Mouse (Mus musculus) erythroblast, embryonic 14.5 days (primary cell): ENCODE measurements around the gene Sparc. TPM values are rescaled to one million over a fixed set of nuclear protein-coding genes. Genes with fewer than 3 reads are reported as not detected.

Experiments
- H3K27me3 ChIP-seq: 2 replicates; pipeline ENCODE4 v1.6.1; 2012; ENCODE audit warnings: inconsistent platforms; ENCODE audit not compliant: control insufficient read depth
- H3K36me3 ChIP-seq: 2 replicates; pipeline ENCODE4 v1.6.1; 2012; ENCODE audit warnings: mild to moderate bottlenecking, inconsistent platforms; ENCODE audit not compliant: control insufficient read depth
- H3K4me1 ChIP-seq: 2 replicates; pipeline ENCODE4 v1.6.1; 2012; ENCODE audit warnings: inconsistent platforms; ENCODE audit not compliant: control insufficient read depth
- H3K4me3 ChIP-seq: replicated peaks from 2 replicates; pipeline ENCODE3; 2012; ENCODE audit warnings: moderate library complexity, mild to moderate bottlenecking, inconsistent platforms
- H3K9me3 ChIP-seq: 2 replicates; pipeline ENCODE4 v1.6.1; 2012; ENCODE audit warnings: low read length, inconsistent platforms, mixed read lengths; ENCODE audit not compliant: control insufficient read depth
- GATA1 ChIP-seq: IDR thresholded peaks from 2 replicates; pipeline ENCODE4 v1.6.1; 2012; ENCODE audit warnings: low read length, inconsistent platforms, mixed read lengths
- TAL1 ChIP-seq: IDR thresholded peaks from 3 replicates; pipeline ENCODE4 v1.6.1; 2012; ENCODE audit warnings: low read length, inconsistent platforms, mixed read lengths
- polyA plus RNA-seq: library from polyadenylated mRNA; stranded (reverse); fragments of >175 nt; gene quantifications from 2 replicates; pipeline ENCODE4 v1.2.3, GENCODE M21; 2012

The Sparc gene
- polyA plus RNA-seq, 1 experiment, result 0.17 TPM

DNA sequence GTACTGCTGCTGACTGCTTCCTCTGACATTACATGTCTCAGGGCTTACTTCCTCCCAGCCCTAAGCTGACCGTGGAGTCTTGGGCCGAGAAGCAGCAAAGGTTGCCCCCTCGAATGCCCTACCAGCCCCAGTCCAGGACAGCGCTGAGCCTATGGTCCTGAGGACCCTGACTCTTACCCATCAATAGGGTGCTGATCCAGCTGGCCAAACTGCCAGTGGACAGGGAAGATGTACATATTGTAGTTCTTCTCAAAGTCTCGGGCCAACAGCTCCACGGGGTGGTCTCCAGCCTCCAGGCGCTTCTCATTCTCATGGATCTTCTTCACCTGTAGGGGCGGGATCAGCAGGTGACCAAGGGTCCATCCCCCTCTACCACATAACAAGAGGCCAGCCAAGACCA is 24.6 kb downstream of the Sparc start:
- Histone ChIP-seq H3K9me3 (no peaks in the 10 kb centered on the region), H3K4me3 (no peak overlapping the region), H3K4me1 (no peaks in the 10 kb centered on the region), H3K36me3 (no peaks in the 10 kb centered on the region), H3K27me3 (no peaks in the 10 kb centered on the region)
- TF ChIP-seq TAL1 (no peak), GATA1 (no peak)

DNA sequence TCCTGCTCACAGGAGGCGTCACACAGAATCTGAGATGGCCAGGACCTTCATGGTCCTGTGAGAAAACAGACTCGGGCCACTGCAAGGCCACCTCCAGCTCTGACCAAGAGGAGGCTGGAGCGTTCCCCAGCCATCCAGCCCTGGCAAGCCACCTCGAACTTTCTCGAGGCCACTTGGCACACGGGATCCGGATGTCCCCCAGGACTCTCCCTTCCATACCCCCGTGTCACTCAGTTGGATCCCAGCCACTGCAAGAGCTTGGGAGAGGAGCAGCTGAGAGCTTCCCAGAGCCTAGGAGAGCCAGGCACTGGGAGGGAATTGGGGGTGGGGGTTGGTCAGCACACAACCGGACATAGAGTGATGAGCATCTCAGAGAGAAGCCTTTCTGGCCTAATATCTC is 25.5 kb downstream of the Sparc start:
- TF ChIP-seq TAL1 (no peak), GATA1 (no peak)
- no peaks in the 10 kb centered on the region for H3K36me3 ChIP-seq

DNA sequence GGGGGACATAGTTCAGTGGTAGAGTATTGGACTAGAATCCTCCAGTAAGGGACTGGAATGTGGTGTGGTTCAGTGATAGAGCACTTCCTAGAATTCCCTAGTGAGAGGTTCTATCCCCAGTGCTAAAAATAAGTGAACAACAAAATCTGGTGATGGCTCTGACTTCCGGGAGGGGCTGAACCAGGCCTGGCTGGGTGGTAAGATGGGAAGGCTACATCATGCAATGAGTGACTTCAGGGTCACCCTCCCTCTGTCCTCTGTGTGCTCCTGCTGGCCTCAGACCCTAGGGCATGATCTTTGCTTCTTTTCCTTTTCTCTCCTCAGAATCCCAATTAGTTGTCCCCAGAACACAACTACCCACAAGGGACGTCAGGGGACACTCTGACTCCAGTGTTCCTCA is 25.9 kb downstream of the Sparc start:
- no peaks in the 10 kb centered on the region for H3K9me3 ChIP-seq
- TF ChIP-seq TAL1, result no peak
- TF ChIP-seq GATA1, result no peak
- no peaks in the 10 kb centered on the region for H3K36me3 ChIP-seq
- H3K27me3 ChIP-seq, result no peaks in the 10 kb centered on the region
- no peaks in the 10 kb centered on the region for H3K4me1 ChIP-seq
- H3K4me3 ChIP-seq, result no peak overlapping the region

More for the DNA sequence above, 25.5 kb downstream of the Sparc start:
- Histone ChIP-seq H3K27me3 (no peaks in the 10 kb centered on the region), H3K4me1 (no peaks in the 10 kb centered on the region), H3K9me3 (no peaks in the 10 kb centered on the region), H3K4me3 (no peak overlapping the region)

DNA sequence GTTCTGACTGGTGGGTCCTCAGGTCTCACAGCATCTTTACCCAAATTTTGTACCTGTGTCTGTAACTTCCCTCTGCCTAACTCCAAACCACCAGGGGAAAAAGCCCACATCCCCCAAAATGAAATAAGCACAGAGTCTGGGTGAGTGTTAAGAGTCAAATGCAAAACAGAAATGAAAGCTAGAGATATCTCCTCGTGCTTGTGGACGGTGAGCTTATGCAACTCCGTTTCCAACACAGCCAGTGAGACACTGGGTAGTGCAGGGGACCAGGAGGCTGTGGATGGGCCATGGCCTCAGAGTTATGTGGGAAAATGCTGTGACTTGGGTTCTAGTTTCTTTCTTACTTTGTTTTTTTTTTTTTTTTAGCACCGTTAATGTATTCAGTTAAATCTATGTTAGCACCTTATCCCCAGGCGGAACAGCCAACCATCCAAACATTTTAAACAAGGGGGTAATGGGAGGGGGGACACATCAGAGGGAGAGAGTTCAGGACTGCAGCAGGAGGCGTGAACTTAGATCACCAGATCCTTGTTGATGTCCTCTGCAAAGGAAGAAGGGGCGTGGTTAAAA is 27.8 kb downstream of the Sparc start:
- TF ChIP-seq GATA1, result no peak
- no peak for TF ChIP-seq TAL1
- Histone ChIP-seq H3K4me1 (no peaks in the 10 kb centered on the region), H3K36me3 (no peaks in the 10 kb centered on the region), H3K4me3 (no peak overlapping the region), H3K9me3 (no peaks in the 10 kb centered on the region), H3K27me3 (no peaks in the 10 kb centered on the region)

DNA sequence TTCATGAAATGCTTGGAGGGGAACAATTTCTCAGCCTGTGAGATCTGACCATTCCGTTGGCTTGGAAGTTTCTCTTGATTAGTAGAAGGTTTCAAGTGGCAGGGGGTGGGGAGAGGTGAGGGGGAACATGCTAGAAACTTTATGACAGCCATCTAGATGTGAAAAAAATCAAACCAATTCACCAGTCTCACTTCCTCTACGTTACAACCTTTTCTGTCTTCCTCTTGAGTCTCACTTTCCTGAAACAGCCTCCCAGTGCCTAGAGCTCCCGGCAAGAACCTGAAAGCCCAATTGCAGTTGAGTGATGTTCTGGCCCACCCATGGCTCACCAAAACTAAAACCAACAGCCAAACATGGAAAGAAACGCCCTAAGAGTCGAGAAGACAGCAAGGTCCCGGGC is 28.4 kb downstream of the Sparc start:
- H3K4me3 ChIP-seq, result no peak overlapping the region
- no peaks in the 10 kb centered on the region for H3K4me1 ChIP-seq
- TF ChIP-seq TAL1 (no peak), GATA1 (no peak)
- H3K27me3 ChIP-seq, result no peaks in the 10 kb centered on the region
- no peaks in the 10 kb centered on the region for H3K36me3 ChIP-seq
- no peaks in the 10 kb centered on the region for H3K9me3 ChIP-seq

DNA sequence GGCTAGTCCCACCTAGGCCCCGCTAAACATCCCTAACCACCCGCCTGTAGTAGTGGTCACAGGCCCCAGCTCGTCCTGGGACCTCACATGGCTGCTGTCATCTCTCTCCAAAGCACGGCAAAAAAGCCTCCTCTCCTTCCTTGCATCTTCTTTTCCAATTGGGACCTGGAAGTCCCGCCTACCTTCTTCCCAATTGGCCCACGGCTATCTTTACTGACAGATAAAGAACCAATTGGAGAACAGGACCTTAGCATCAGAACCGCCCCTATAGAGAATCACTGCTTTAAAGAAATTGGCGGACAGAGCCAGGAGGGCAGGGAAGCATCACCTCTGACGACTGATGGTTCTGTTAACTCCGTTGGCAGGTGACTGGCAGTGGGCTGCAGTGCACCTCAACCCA is 30.5 kb downstream of the Sparc start:
- no peaks in the 10 kb centered on the region for H3K9me3 ChIP-seq
- H3K4me3 ChIP-seq, result no peak overlapping the region
- no peaks in the 10 kb centered on the region for H3K4me1 ChIP-seq
- H3K36me3 ChIP-seq, result no peaks in the 10 kb centered on the region
- TF ChIP-seq TAL1, result no peak
- no peak for TF ChIP-seq GATA1
- no peaks in the 10 kb centered on the region; the same call in 1 of the 2 replicates for H3K27me3 ChIP-seq

DNA sequence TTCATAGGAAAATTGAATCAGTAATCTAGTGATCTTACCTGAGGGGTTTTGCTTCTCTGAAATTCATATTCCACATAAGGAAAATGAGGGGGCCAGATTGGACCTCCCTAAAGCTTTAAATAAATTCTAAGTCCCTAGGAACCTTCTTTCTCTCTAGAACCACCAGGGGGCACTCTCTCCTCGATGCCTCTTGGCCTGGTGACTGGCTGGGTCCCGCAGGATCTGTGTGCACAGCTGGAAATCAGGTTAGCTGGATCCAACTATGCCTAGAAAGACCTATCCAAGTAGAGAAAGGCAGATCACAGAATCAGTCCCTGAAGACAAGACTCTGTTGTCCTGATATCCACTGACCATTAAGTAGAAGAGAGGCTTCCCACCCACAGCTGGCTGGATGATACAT is 33.2 kb downstream of the Sparc start:
- TF ChIP-seq GATA1 (no peak), TAL1 (no peak)
- H3K4me1 ChIP-seq, result no peaks in the 10 kb centered on the region

DNA sequence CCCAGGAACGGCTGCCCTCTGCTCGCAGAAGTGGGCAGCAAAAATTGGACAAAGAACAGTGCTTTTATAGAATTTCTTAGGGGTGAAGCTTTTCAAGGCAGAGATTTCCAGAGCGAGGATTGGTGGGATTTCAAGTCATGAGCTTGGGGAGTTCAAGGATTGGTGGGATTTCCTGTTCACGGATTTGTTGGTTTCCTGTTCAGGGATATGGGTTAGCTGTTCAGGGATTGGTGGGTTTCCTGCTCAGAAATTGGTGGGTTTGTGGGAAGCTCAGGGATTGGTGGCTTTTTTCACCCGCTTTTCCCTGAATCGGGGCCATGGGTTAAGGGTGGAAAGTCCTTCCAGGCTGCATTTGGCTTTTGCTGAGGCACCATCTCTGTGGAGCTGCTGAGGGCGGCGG is 35.4 kb downstream of the Sparc start:
- H3K36me3 ChIP-seq, result no peaks in the 10 kb centered on the region
- H3K27me3 ChIP-seq, result peaks cover 2% of the 10 kb centered on the region; the same call in 1 of the 2 replicates
- H3K4me1 ChIP-seq, result no peaks in the 10 kb centered on the region
- no peak overlapping the region for H3K4me3 ChIP-seq
- H3K9me3 ChIP-seq, result no peaks in the 10 kb centered on the region
- no peak for TF ChIP-seq TAL1
- no peak for TF ChIP-seq GATA1

More for the DNA sequence above, 33.2 kb downstream of the Sparc start:
- Histone ChIP-seq H3K27me3 (peaks cover 2% of the 10 kb centered on the region; the same call in 1 of the 2 replicates), H3K36me3 (no peaks in the 10 kb centered on the region), H3K4me3 (no peak overlapping the region), H3K9me3 (no peaks in the 10 kb centered on the region)

DNA sequence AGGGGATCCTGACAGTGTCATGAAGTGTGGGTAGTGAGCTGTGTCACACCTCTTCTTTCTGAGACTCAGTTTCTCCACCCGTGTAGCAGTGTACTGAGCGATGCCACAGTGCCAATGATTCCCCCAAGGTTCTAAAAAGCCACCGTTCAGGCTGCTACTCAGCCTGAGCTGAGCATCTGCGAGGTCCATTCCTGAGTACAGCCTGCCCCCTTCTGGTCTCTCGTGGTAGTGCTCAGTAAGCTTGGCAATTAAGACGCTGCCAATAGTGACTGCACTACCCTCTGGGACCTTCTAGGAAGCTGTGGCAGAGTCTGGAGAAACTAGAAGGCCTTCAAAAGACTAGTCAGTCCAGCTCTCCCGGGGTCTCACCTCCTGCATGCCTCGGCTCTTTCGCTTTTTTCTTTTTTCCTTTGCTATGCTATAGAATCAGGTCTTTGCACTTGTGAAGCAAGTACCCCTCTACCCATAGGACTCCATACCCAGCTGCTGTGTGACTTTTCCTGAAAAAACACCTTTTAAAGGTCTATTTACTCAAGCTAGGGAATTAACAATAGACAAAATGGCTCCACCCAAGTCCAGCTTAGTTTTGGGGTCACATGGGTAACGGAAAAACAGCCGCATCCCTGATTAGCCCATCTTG is 36.4 kb downstream of the Sparc start:
- no peak for TF ChIP-seq TAL1
- TF ChIP-seq GATA1, result no peak
- H3K36me3 ChIP-seq, result no peaks in the 10 kb centered on the region
- H3K4me1 ChIP-seq, result no peaks in the 10 kb centered on the region
- no peaks in the 10 kb centered on the region for H3K9me3 ChIP-seq
- H3K4me3 ChIP-seq, result no peak overlapping the region
- H3K27me3 ChIP-seq, result peaks cover 2% of the 10 kb centered on the region; the same call in 1 of the 2 replicates
